Mouse (Mus musculus) forebrain, embryonic 16.5 days (tissue): ENCODE measurements around the gene Olfr1015. TPM values are rescaled to one million over a fixed set of nuclear protein-coding genes. Genes with fewer than 3 reads are reported as not detected.

Experiments used
- polyA plus RNA-seq: library from polyadenylated mRNA; unstranded; fragments of >200 nt; fragmentation: Nextera tagmentation; extraction: Ambion mirVana; gene quantifications from 2 replicates; pipeline ENCODE4 v1.2.1, GENCODE M21; 2015

Gene Olfr1015
- polyA plus RNA-seq, 1 experiment from 2014 or later, result not detected

Other genes starting within 250 kb of the Olfr1015 start
- gene Olfr996, start 202.8 kb upstream of the Olfr1015 start, polyA plus RNA-seq, result not detected in 2 replicates
- not detected in 2 replicates for gene Olfr998, start 193.1 kb upstream of the Olfr1015 start, polyA plus RNA-seq
- not detected in 2 replicates for gene Olfr1000, start 170.1 kb upstream of the Olfr1015 start, polyA plus RNA-seq
- gene Olfr1002, start 131.3 kb upstream of the Olfr1015 start, polyA plus RNA-seq, result not detected in 2 replicates
- gene Olfr154, start 117.6 kb upstream of the Olfr1015 start, polyA plus RNA-seq, result not detected in 2 replicates
- gene Olfr1006, start 103.2 kb upstream of the Olfr1015 start, polyA plus RNA-seq, result not detected in 2 replicates
- not detected in 2 replicates for gene Olfr1008, start 92.6 kb upstream of the Olfr1015 start, polyA plus RNA-seq
- not detected in 2 replicates for gene Olfr1009, start 66.6 kb upstream of the Olfr1015 start, polyA plus RNA-seq
- not detected in 2 replicates for gene Olfr1012, start 19.3 kb upstream of the Olfr1015 start, polyA plus RNA-seq
- gene Olfr1013, start 14.9 kb upstream of the Olfr1015 start, polyA plus RNA-seq, result not detected in 2 replicates
- gene Olfr1014, start 9.3 kb upstream of the Olfr1015 start, polyA plus RNA-seq, result not detected in 2 replicates
- not detected in 2 replicates for gene Olfr1016, start 20.5 kb downstream of the Olfr1015 start, polyA plus RNA-seq
- not detected in 2 replicates for gene Olfr1018, start 36.5 kb downstream of the Olfr1015 start, polyA plus RNA-seq
- not detected in 2 replicates for gene Olfr1019, start 63.5 kb downstream of the Olfr1015 start, polyA plus RNA-seq
- gene Olfr1020, start 65.0 kb downstream of the Olfr1015 start, polyA plus RNA-seq, result not detected in 2 replicates
- gene Olfr1022, start 86.6 kb downstream of the Olfr1015 start, polyA plus RNA-seq, result not detected in 2 replicates
- not detected in 2 replicates for gene Olfr1023, start 103.6 kb downstream of the Olfr1015 start, polyA plus RNA-seq
- gene Olfr1024, start 123.0 kb downstream of the Olfr1015 start, polyA plus RNA-seq, result not detected in 2 replicates
- gene Olfr1025-ps1, start 133.2 kb downstream of the Olfr1015 start, polyA plus RNA-seq, result not detected in 2 replicates
- not detected in 2 replicates for gene Olfr1026, start 139.5 kb downstream of the Olfr1015 start, polyA plus RNA-seq
- not detected in 2 replicates for gene Olfr1028, start 168.4 kb downstream of the Olfr1015 start, polyA plus RNA-seq
- gene Olfr1029, start 191.9 kb downstream of the Olfr1015 start, polyA plus RNA-seq, result not detected in 2 replicates
- not detected in 2 replicates for gene Olfr1030, start 197.3 kb downstream of the Olfr1015 start, polyA plus RNA-seq
- not detected in 2 replicates for gene Olfr1031, start 208.3 kb downstream of the Olfr1015 start, polyA plus RNA-seq
- not detected in 2 replicates for gene Olfr1032, start 223.5 kb downstream of the Olfr1015 start, polyA plus RNA-seq
- not detected in 2 replicates for gene Olfr1033, start 238.6 kb downstream of the Olfr1015 start, polyA plus RNA-seq